15 mouse cellular contexts compared by ENCODE assay signal in the genomic region with DNA sequence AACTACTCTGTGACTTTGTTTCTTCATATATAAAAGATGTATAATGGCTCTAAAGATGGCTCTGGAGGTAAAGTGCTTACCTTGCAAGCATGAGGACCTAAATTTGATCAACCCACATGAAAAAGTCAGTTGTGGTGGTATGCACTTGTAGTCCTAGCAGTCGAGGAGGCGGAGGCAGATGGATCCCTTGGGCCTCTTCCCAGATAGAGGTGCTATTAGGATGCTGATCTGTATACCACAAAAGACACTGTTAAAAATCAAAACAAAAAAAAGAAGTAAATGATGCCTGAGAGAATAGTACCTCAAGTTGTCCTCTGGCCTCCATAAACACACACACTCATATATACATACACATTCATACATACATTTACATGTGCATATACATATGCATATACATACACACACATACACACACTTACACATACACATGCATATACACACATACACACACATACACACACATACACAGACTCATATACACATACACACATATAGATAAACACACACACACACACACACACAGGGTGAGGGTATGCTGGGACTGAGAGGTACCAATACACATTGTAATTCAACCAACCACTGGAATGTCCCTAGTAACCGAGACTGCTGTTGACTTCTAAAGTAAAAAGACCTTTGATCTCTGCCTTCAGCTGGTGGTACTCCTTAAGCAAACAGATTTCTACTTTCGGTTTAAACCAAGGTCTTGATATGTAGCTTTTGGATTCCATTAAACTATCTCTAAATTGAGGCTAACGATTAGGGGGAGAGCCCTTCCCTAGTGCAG.
DNase-seq lines count a peak whose midpoint lies in the region; ATAC-seq lines count a peak whose summit lies in the region.
"Had no signal": no experiment of that assay in that cellular context is flagged by ENCODE, and none has a peak within 500 bp of the region (broad histone marks: within the 10 kb centered on the region; RNA-seq: fewer than 3 reads in every experiment).

No protein-coding gene starts in this region.

- H3K27ac ChIP-seq in liver, embryonic 12.5 days: no peak overlapping the region
- H3K27ac ChIP-seq in stomach, embryonic 16.5 days (ENCODE audit: low read length): no peak overlapping the region
- no peak overlapping the region for H3K27ac ChIP-seq in hindbrain, embryonic 11.5 days (ENCODE audit: low read depth, low read length)
- H3K27ac ChIP-seq: forebrain, embryonic 13.5 days; heart, adult 2 months; limb, embryonic 12.5 days had no signal

- WGBS in liver, embryonic 12.5 days (ENCODE audit: insufficient replicate concordance): 59% methylated on average over 5 of the region's 5 CpGs
- WGBS in stomach, embryonic 16.5 days: 64% methylated on average over 5 of the region's 5 CpGs
- 81% methylated on average over 5 of the region's 5 CpGs for WGBS in hindbrain, embryonic 11.5 days

- no peak overlapping the region for H3K4me2 ChIP-seq in liver, embryonic 12.5 days
- no peak overlapping the region for H3K4me2 ChIP-seq in stomach, embryonic 16.5 days (ENCODE audit: low read depth, low read length)
- H3K4me2 ChIP-seq in hindbrain, embryonic 11.5 days (replicated peaks; ENCODE audit: low read depth, low read length): no peak overlapping the region
- H3K4me2 ChIP-seq: forebrain, embryonic 13.5 days; limb, embryonic 12.5 days had no signal

- no peaks in the 10 kb centered on the region for H3K4me1 ChIP-seq in liver, embryonic 12.5 days
- H3K4me1 ChIP-seq in stomach, embryonic 16.5 days (ENCODE audit: control insufficient read depth, insufficient read depth, low read length): no peaks in the 10 kb centered on the region; the same call in 1 of the 2 replicates
- H3K4me1 ChIP-seq in hindbrain, embryonic 11.5 days (replicated peaks; ENCODE audit: control insufficient read depth, insufficient read depth, low read length): no peaks in the 10 kb centered on the region

- ATAC-seq in liver, embryonic 12.5 days: peak; percentile 57; the same call in 1 of the 2 replicates
- ATAC-seq in stomach, embryonic 16.5 days (ENCODE audit: insufficient read depth, low FRiP score): peak; percentile 58; the same call in 1 of the 2 replicates
- ATAC-seq in hindbrain, embryonic 11.5 days (ENCODE audit: low FRiP score): no peak
- ATAC-seq: forebrain, embryonic 13.5 days had no signal

- no peak overlapping the region for H3K9ac ChIP-seq in liver, embryonic 12.5 days
- H3K9ac ChIP-seq in stomach, embryonic 16.5 days (ENCODE audit: low read length): no peak overlapping the region
- no peak overlapping the region for H3K9ac ChIP-seq in hindbrain, embryonic 11.5 days (ENCODE audit: low read depth, low read length)
- H3K9ac ChIP-seq: forebrain, embryonic 13.5 days; limb, embryonic 12.5 days had no signal

- H3K36me3 ChIP-seq in liver, embryonic 12.5 days: peaks cover 13% of the 10 kb centered on the region
- peaks cover 6% of the 10 kb centered on the region; the same call in 1 of the 2 replicates for H3K36me3 ChIP-seq in stomach, embryonic 16.5 days (ENCODE audit: control insufficient read depth, insufficient read depth, low read length)
- H3K36me3 ChIP-seq in hindbrain, embryonic 11.5 days (ENCODE audit: control insufficient read depth, insufficient read depth, low read length): no peaks in the 10 kb centered on the region

- DNase-seq in layer of hippocampus, adult 9-10 months (ENCODE audit: low spot score): peak; percentile 37
- DNase-seq in layer of hippocampus, postnatal 10 days (ENCODE audit: low spot score in 2 of 2): no peak
- DNase-seq in induced T-regulatory cell, adult 2 months (ENCODE audit: low read depth): peak; percentile 62
- DNase-seq in spleen, adult 12 weeks (ENCODE audit: low spot score): no peak
- no peak for DNase-seq in hindbrain, embryonic 11.5 days (ENCODE audit: low spot score)
- DNase-seq: cerebellum, adult 2 months; heart, adult 2 months; kidney, adult 18-20 months; lung, postnatal 10 days had no signal

- no peaks in the 10 kb centered on the region for H3K9me3 ChIP-seq in liver, embryonic 12.5 days (replicated peaks)
- no peaks in the 10 kb centered on the region for H3K9me3 ChIP-seq in stomach, embryonic 16.5 days (replicated peaks; ENCODE audit: control insufficient read depth, low read length)
- no peaks in the 10 kb centered on the region for H3K9me3 ChIP-seq in hindbrain, embryonic 11.5 days (ENCODE audit: control insufficient read depth, low read length)
- H3K9me3 ChIP-seq: forebrain, embryonic 13.5 days; limb, embryonic 12.5 days had no signal

- H3K27me3 ChIP-seq in liver, embryonic 12.5 days (replicated peaks): no peaks in the 10 kb centered on the region
- H3K27me3 ChIP-seq in stomach, embryonic 16.5 days (ENCODE audit: control insufficient read depth, insufficient read depth, low read length): no peaks in the 10 kb centered on the region
- H3K27me3 ChIP-seq in hindbrain, embryonic 11.5 days (ENCODE audit: control insufficient read depth, insufficient read depth, low read length): no peaks in the 10 kb centered on the region
- H3K27me3 ChIP-seq: CH12.LX; forebrain, embryonic 13.5 days; limb, embryonic 12.5 days had no signal

- H3K4me3 ChIP-seq in liver, embryonic 12.5 days: no peak overlapping the region
- H3K4me3 ChIP-seq in stomach, embryonic 16.5 days (replicated peaks; ENCODE audit: low read length): no peak overlapping the region
- H3K4me3 ChIP-seq in hindbrain, embryonic 11.5 days (ENCODE audit: low read depth, low read length): no peak overlapping the region
- H3K4me3 ChIP-seq: forebrain, embryonic 13.5 days; heart, adult 2 months; limb, embryonic 12.5 days; myocyte had no signal

Comparison
In these comparisons a context has a peak if more than half of its experiments do, and no peak if none do; other contexts are left out.
1. DNase-seq: peak in layer of hippocampus, adult 9-10 months (single experiment) and induced T-regulatory cell, adult 2 months (single experiment); none in layer of hippocampus, postnatal 10 days (0 of 2), spleen, adult 12 weeks (single experiment) and hindbrain, embryonic 11.5 days (single experiment).